Mouse (Mus musculus) MEL (cell line): ENCODE results near the gene Neurl4. TPM values are rescaled to one million over a fixed set of nuclear protein-coding genes. Genes with fewer than 3 reads are reported as not detected.
"Not testable (repeated sequence)": the region's sequence is repeated elsewhere in the genome, so short reads cannot be mapped to it uniquely, and the experiment has no call there.

Experiments used
- DNase-seq: peaks from one replicate; pipeline ENCODE4 v3.0.0; 2011; ENCODE audit warnings: low read depth, low spot score
- H3K27ac ChIP-seq: 2 replicates; pipeline ENCODE4 v1.5.1; 2012; ENCODE audit warnings: low read depth, mild to moderate bottlenecking, control low read depth, low read length, moderate library complexity; ENCODE audit not compliant: control insufficient read depth
- H3K27me3 ChIP-seq, 2 experiments: fragments of 150-350 bp in 1 of 2; sonication (generic) in 1 of 2; 2 replicates each; pipeline ENCODE4 v1.6.1; 2012; ENCODE audit warnings: low read length in 2 of 2, mild to moderate bottlenecking in 2 of 2, improper control_type of control experiment in 1 of 2, moderate library complexity in 1 of 2; ENCODE audit not compliant: insufficient read depth in 2 of 2, control insufficient read depth in 1 of 2
- H3K36me3 ChIP-seq, 2 experiments: 2 replicates each; pipeline ENCODE4 v1.6.1; 2012 to 2014; ENCODE audit warnings: low read length in 2 of 2, improper control_type of control experiment in 1 of 2, inconsistent platforms in 1 of 2, mild to moderate bottlenecking in 1 of 2; ENCODE audit not compliant: insufficient read depth in 2 of 2, control insufficient read depth in 1 of 2
- H3K4me1 ChIP-seq, 2 experiments: fragments of 150-350 bp in 1 of 2; sonication (generic) in 1 of 2; 2 replicates each; pipeline ENCODE4 v1.6.1; 2012; ENCODE audit warnings: low read length in 2 of 2, improper control_type of control experiment in 1 of 2, mild to moderate bottlenecking in 1 of 2; ENCODE audit not compliant: insufficient read depth in 2 of 2, control insufficient read depth in 1 of 2
- H3K4me3 ChIP-seq, 2 experiments: fragments of 150-350 bp in 1 of 2; sonication (generic) in 1 of 2; 2 replicates each; pipeline ENCODE4 v1.5.1; 2012; ENCODE audit warnings: low read depth in 2 of 2, low read length in 2 of 2, mild to moderate bottlenecking in 2 of 2, moderate library complexity in 2 of 2, control low read depth in 1 of 2, improper control_type of control experiment in 1 of 2; ENCODE audit not compliant: control insufficient read depth in 1 of 2, insufficient read depth in 1 of 2
- H3K79me2 ChIP-seq: 2 replicates; pipeline ENCODE4 v1.6.1; 2012; ENCODE audit warnings: mild to moderate bottlenecking, low read length, moderate library complexity; ENCODE audit not compliant: control insufficient read depth, poor library complexity, insufficient read depth
- H3K9ac ChIP-seq: 2 replicates; pipeline ENCODE4 v1.6.1; 2012; ENCODE audit warnings: low read depth, mild to moderate bottlenecking, control low read depth, low read length, moderate library complexity; ENCODE audit not compliant: control insufficient read depth, poor library complexity, severe bottlenecking
- H3K9me3 ChIP-seq: fragments of 150-350 bp; sonication (generic); replicated peaks from 2 replicates; pipeline ENCODE4 v1.6.1; 2012; ENCODE audit warnings: mild to moderate bottlenecking, low read length, improper control_type of control experiment, moderate library complexity; ENCODE audit not compliant: insufficient read depth
- CTCF ChIP-seq, 3 experiments: IDR thresholded peaks in 2 of 3; conservative IDR thresholded peaks in 1 of 3; 2 replicates each; pipeline ENCODE4 v1.5.1; 2011 to 2012; ENCODE audit warnings: low read length in 3 of 3, low read depth in 2 of 3, mild to moderate bottlenecking in 2 of 3, improper control_type of control experiment in 1 of 3, inconsistent platforms in 1 of 3, mixed read lengths in 1 of 3, moderate library complexity in 1 of 3; ENCODE audit not compliant: control insufficient read depth in 1 of 3, insufficient read depth in 1 of 3, poor library complexity in 1 of 3, severe bottlenecking in 1 of 3
- EP300 ChIP-seq, 2 experiments: IDR thresholded peaks; 2 replicates each; pipeline ENCODE4 v1.6.1; 2011; ENCODE audit warnings: improper control_type of control experiment in 2 of 2, low read length in 2 of 2, low read depth in 1 of 2, mild to moderate bottlenecking in 1 of 2
- GATA1 ChIP-seq: IDR thresholded peaks from 2 replicates; pipeline ENCODE4 v1.6.1; 2011; ENCODE audit warnings: low read depth, low read length, improper control_type of control experiment
- POLR2AphosphoS2 ChIP-seq: IDR thresholded peaks from 2 replicates; pipeline ENCODE4 v1.6.1; 2011; ENCODE audit warnings: low read length, improper control_type of control experiment
- POLR2AphosphoS5 ChIP-seq: IDR thresholded peaks from 2 replicates; pipeline ENCODE4 v1.6.1; 2012; ENCODE audit warnings: low read depth, borderline replicate concordance, mild to moderate bottlenecking, inconsistent platforms, low read length, moderate library complexity, mixed read lengths
- RAD21 ChIP-seq: IDR thresholded peaks from 2 replicates; pipeline ENCODE4 v1.6.1; 2011; ENCODE audit warnings: mild to moderate bottlenecking, low read depth, low read length, improper control_type of control experiment
- RCOR1 ChIP-seq: IDR thresholded peaks from 2 replicates; pipeline ENCODE4 v1.6.1; 2012; ENCODE audit warnings: low read depth, mild to moderate bottlenecking, inconsistent platforms, low read length, improper control_type of control experiment
- SMC3 ChIP-seq: IDR thresholded peaks from 2 replicates; pipeline ENCODE4 v1.6.1; 2011; ENCODE audit warnings: low read depth, low read length, improper control_type of control experiment
- ZC3H11A ChIP-seq: IDR thresholded peaks from 2 replicates; pipeline ENCODE4 v1.6.1; 2012; ENCODE audit warnings: low read depth, mild to moderate bottlenecking, inconsistent platforms, low read length, improper control_type of control experiment
- ZMIZ1 ChIP-seq: IDR thresholded peaks from 2 replicates; pipeline ENCODE4 v1.6.1; 2012; ENCODE audit warnings: low read depth, mild to moderate bottlenecking, inconsistent platforms, low read length, improper control_type of control experiment, moderate library complexity
- ZNF384 ChIP-seq: IDR thresholded peaks from 2 replicates; pipeline ENCODE4 v1.6.1; 2012; ENCODE audit warnings: low read depth, mild to moderate bottlenecking, inconsistent platforms, low read length, improper control_type of control experiment
- polyA plus RNA-seq, 2 experiments: library from polyadenylated mRNA; stranded (reverse) in 1 of 2; unstranded in 1 of 2; fragments of >175 nt in 1 of 2; fragments of >200 nt in 1 of 2; gene quantifications; 2 replicates each; pipeline versions ENCODE4 v1.2.1 to v1.2.4; 2012; ENCODE audit warnings: low replicate concordance in 2 of 2, low read depth in 1 of 2; ENCODE audit not compliant: insufficient read length in 2 of 2, insufficient read depth in 1 of 2, missing spikeins in 1 of 2
- total RNA-seq: library from RNA; depleted of rRNA; stranded (reverse); fragments of 300-350 nt; gene quantifications from 2 replicates; pipeline ENCODE4 v1.2.3, GENCODE M21; 2012

Neurl4 gene
- total and polyA plus RNA-seq, 3 experiments: 50.9 to 58.0 TPM; not detected in 1

GRCm38 (mm10) chr11:69953267-69953915 lies 52.5 kb downstream of the Neurl4 start:
- no peak overlapping the region for H3K27ac ChIP-seq
- H3K4me1 ChIP-seq: peaks cover 6 to 12% of the 10 kb centered on the region in 2 experiments
- no peaks in the 10 kb centered on the region for H3K27me3 ChIP-seq
- H3K9me3 ChIP-seq: no peaks in the 10 kb centered on the region
- no peak overlapping the region for H3K4me3 ChIP-seq
- H3K79me2 ChIP-seq: no peaks in the 10 kb centered on the region
- no peaks in the 10 kb centered on the region for H3K36me3 ChIP-seq
- TF ChIP-seq POLR2AphosphoS5 (no peak), RCOR1 (peak; percentile 11; the same call in 1 of the 2 replicates), EP300 (IDR thresholded peaks at IDR 0.05; ENCODE audit: low read depth in 1 of 2, low read length in 2 of 2) (peak; percentile 28 to 40; a peak in 2 of 4 replicates), ZNF384 (peak; percentile 90), POLR2AphosphoS2 (no peak), GATA1 (peak; percentile 59)
- DNase-seq: peak; percentile 46
- no peak overlapping the region; the same call in 1 of the 2 replicates for H3K9ac ChIP-seq

DNA sequence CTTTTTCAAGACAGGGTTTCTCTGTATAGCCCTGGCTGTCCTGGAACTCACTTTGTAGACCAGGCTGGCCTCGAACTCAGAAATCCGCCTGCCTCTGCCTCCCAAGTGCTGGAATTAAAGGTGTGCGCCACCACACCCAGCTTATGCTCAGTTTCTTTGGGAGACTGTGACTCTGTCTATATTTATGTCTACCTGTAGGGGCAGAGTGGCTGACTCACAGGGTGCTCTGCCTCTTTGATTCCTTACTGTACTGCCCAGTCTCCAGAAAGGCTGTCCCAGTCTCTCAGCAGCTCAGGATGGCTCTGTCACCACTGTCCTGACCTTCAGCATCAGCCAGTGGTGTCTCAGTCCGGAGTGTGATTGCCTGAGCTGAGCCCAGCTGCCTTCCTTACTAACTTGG lies 54.7 kb downstream of the Neurl4 start:
- H3K4me3 ChIP-seq, H3K79me2 ChIP-seq, H3K27me3 ChIP-seq, H3K9ac ChIP-seq, H3K27ac ChIP-seq, H3K9me3 ChIP-seq, H3K36me3 ChIP-seq: not testable (repeated sequence)
- peak in 1 of 3 experiments; percentile 16; a peak in 2 of 6 replicates for TF ChIP-seq CTCF (IDR thresholded peaks at IDR 0.05 in 2 of 3, conservative IDR thresholded peaks at IDR 0.05 in 1 of 3; ENCODE audit: control insufficient read depth in 1 of 3, insufficient read depth in 1 of 3, low read depth in 2 of 3, low read length in 3 of 3, poor library complexity in 1 of 3, severe bottlenecking in 1 of 3)
- TF ChIP-seq, all 39 proteins: peak for 1; not testable (repeated sequence) for 38
- DNase-seq, H3K4me1 ChIP-seq: not testable (repeated sequence)

GRCm38 (mm10) chr11:69956218-69956617 lies 55.3 kb downstream of the Neurl4 start:
- Histone ChIP-seq H3K9ac (no peak overlapping the region), H3K9me3 (no peaks in the 10 kb centered on the region), H3K36me3 (no peaks in the 10 kb centered on the region), H3K4me1 (peaks cover 6 to 9% of the 10 kb centered on the region in 2 experiments), H3K27ac (no peak overlapping the region), H3K79me2 (no peaks in the 10 kb centered on the region), H3K27me3 (0 out of 4 replicates have a peak, but pooled peaks cover 0 to 3% of the 10 kb centered on the region in 2 experiments), H3K4me3 (no peak overlapping the region)
- peak; percentile 78 for DNase-seq
- peak; percentile 54 for TF ChIP-seq RAD21
- peak; percentile 53 for TF ChIP-seq ZC3H11A
- TF ChIP-seq ZMIZ1: no peak
- TF ChIP-seq CTCF (IDR thresholded peaks at IDR 0.05 in 2 of 3, conservative IDR thresholded peaks at IDR 0.05 in 1 of 3; ENCODE audit: control insufficient read depth in 1 of 3, insufficient read depth in 1 of 3, low read depth in 2 of 3, low read length in 3 of 3, poor library complexity in 1 of 3, severe bottlenecking in 1 of 3): peak; percentile 34 to 65 (median 39)
- TF ChIP-seq SMC3: peak; percentile 55; the same call in 1 of the 2 replicates
- TF ChIP-seq GATA1: peak; percentile 53
- TF ChIP-seq, all 39 proteins: peak for 5
